Mouse (Mus musculus): ENCODE measurements at regions not wholly inside any gene's neighbourhood (a gene's known extent, or its start where the extent isn't known, plus 50 kb on each side); places are given as distances from the start of the nearest gene placed in this dataset.
A peak's percentile ranks its signal among the peaks of the same experiment; 100 is the strongest.
"Not testable (repeated sequence)": the region's sequence is repeated elsewhere in the genome, so short reads cannot be mapped to it uniquely, and the experiment has no call there.

GRCm38 (mm10) chr1:105900158-105900557 lies 90.0 kb upstream of the Zcchc2 start:
- no peak for DNase-seq (ENCODE audit: low spot score)

- DNase-seq (ENCODE audit: low spot score) = no peak
These were observed 89.3 kb upstream of the Zcchc2 start for GRCm38 (mm10) chr1:105900920-105901319.

- no peak for DNase-seq (ENCODE audit: low spot score)
These were observed 86.7 kb upstream of the Zcchc2 start for GRCm38 (mm10) chr1:105903286-105904115.

DNA sequence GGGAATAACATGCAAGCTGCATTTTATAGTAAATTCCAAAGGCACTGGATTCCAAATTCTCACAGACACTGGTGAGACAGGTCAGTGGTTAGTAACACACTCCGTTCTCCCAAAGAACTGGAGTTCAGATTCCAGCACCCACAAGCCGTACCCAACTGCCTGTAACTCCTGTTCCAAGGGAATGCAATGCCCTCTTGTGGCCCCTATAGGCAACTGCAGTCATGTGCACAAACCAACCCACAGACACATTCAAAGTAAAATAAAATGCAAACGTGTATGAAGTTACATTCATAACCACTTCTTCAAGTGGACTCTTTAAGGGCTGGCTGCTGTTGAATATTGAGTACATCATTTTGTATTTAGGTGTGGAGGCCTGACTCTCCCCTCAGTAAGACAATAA lies 85.5 kb upstream of the Zcchc2 start:
- no peak for DNase-seq (ENCODE audit: low spot score)

- DNase-seq (ENCODE audit: low spot score) = no peak
These were observed 84.3 kb upstream of the Zcchc2 start for GRCm38 (mm10) chr1:105905785-105906426.

DNA sequence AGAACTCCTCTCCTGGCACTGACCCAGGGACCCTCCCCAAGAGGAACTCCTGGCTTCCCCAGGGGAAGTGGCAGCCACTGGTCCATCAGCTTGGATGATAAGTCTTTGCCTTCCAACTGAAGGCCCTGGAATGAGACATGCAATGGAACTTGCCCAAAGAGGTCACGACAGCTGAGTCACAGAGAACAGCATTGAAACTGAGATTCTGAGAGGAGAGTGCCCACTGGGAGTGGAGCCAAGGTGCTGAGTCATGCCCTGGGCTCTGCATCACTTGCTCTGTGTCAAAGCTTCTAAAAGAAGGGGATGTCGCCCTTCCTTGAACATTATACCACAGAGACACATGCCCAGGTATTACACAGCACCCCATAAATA lies 83.8 kb upstream of the Zcchc2 start:
- DNase-seq (ENCODE audit: low spot score) = peak; percentile 95

GRCm38 (mm10) chr1:105908029-105908876 lies 82.0 kb upstream of the Zcchc2 start:
- DNase-seq (ENCODE audit: low spot score) = peak; percentile 44

DNA sequence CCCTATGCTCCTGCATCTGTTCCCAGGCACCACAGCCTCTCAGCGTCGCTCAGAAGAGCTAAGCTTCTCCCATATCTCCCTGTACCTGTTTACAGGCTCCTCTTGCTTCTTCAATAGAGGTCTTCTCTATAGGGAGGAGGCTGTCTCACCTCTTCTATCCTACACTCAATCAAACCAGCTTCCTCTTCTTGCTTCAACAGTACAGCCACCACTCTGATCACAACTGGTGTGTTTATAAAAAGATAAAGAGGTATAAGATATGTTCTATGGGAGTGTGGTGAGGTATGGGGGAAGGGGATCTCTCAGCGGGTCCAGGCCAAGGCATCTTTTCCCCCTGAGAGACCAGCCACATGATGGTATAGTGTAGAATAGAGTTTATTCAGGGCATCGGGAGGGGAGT lies 81.1 kb upstream of the Zcchc2 start:
- no peak for DNase-seq (ENCODE audit: low spot score)

DNA sequence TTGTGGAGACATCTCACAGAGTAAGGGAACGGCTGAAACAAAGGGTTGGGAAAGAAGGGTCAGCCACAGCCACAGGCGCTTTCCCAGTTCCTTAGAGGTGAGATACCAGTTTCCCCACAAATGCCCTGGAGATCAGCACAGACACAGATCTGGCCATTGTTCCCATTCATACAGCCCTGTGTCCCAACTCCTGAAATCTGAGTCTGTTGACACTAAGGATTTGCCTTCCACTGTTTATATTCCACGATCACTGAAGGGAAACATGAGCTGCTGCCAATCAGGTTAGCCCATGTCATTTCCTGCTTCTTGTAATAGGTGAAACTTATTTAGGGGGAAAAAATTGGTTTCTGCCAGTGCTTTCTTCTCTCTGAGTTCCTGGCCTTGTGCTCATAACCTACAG lies 78.5 kb upstream of the Zcchc2 start:
- DNase-seq (ENCODE audit: low spot score) = no peak

GRCm38 (mm10) chr1:105921842-105922241 lies 68.4 kb upstream of the Zcchc2 start:
- no peak for DNase-seq (ENCODE audit: low spot score)

DNA sequence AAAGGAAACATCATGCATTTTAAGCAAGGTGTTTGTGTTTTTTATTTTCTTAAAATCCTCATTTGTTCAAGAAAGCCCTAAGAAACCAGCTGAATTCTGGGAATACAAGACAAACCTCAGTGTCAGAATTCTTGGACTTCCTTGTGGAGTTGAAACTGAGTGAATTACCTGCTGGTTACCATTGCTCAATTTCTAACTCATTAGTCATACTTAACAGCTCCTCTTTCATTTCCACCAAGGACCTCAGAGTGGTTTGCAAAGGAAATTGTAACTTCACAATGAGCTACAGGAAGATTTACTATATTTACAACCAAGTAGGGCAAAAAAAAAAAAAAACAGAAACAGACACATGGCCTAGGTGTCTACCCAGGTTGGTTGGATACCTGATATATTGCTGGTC lies 67.6 kb upstream of the Zcchc2 start:
- no peak for DNase-seq (ENCODE audit: low spot score)

- no peak for DNase-seq (ENCODE audit: low spot score)
These were observed 67.2 kb upstream of the Zcchc2 start for GRCm38 (mm10) chr1:105923001-105923400.

DNA sequence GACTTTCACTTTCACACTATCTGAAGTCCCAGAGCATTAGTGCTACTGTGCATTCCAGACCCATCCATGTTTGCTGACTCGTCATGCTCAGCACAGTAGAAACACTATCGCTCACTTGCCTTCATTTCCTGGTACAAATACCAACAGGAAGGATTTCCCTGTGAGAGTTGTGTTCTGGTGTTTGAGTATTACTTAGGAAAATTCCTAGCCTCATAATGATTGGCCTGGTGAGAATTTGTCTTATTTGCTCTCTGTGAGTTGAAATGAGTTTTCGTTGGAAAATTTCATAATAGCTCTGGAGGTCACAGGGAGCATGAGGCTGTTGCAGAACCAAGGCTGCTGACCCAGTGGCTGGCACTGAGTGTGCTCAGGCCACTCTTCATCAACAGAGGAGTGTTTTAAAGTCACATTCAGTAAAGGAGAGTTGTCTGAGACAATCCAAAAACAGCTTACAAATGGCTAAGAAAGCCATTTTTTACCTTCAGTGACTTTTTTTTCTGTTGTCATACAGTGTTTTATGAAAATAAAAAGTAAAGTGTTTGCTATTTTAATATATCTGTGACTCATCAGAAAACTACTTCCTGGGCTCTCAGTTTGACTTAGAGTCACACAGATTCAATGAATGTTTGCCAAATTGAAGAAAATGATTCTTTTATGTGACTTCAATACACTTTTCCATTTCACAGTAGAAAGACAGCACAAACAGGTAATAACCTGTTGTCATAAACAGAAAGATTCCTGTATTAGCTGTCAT lies 64.4 kb upstream of the Zcchc2 start:
- DNase-seq (ENCODE audit: low spot score) = no peak

DNA sequence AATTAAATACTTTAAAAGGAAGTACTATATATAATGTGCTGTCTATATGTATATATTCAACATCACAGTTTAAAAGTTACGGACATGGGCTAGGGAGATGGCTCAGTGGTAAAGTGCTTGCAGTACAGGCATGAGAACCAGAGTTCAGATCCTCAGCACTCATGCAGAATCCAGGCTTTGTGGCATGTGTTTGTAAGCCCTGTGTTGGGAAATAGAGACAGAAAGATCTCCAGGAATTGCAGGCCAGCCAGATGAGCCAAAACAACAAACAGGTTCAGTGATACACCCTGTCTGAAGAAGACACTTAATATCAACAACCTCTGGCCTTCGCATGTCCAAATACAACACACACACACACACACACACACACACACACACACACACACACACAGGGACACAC lies 63.3 kb upstream of the Zcchc2 start:
- no peak for DNase-seq (ENCODE audit: low spot score)

- no peak for DNase-seq (ENCODE audit: low spot score)
These were observed 59.4 kb upstream of the Zcchc2 start for GRCm38 (mm10) chr1:105930841-105931240.

DNA sequence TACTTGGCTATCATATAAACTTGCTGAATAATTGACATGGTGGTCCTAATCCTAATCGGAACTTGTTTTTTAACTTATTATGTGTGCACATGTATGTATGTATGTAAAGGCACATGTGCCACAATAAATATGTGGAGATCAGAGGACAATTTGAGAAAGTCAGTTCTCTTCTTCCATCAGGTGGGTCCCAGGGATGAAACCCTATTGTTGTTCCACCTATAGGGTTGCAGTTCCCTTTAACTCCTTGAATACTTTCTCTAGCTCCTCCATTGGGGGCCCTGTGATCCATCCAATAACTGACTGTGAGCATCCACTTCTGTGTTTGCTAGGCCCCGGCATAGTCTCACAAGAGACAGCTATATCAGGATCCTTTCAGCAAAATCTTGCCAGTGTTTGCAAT lies 56.0 kb upstream of the Zcchc2 start:
- DNase-seq (ENCODE audit: low spot score) = not testable (repeated sequence)
